Mouse (Mus musculus) hindbrain, embryonic 11.5 days (tissue): ENCODE results near the gene Dbp. TPM values are rescaled to one million over a fixed set of nuclear protein-coding genes. Genes with fewer than 3 reads are reported as not detected.
A peak's percentile ranks its signal among the peaks of the same experiment; 100 is the strongest.

Experiments used
- ATAC-seq: fragments of 200-750 bp; cut with Nextera tagmentation; 2 replicates; pipeline ENCODE4 v1.8.0; 2017; ENCODE audit warnings: mild to moderate bottlenecking, moderate TSS enrichment, moderate library complexity; ENCODE audit not compliant: low FRiP score
- DNase-seq: peaks from one replicate; pipeline ENCODE4 v3.0.0-alpha.2; 2015; ENCODE audit warnings: low spot score
- H3K27ac ChIP-seq: fragments of 300-500 bp; sonication (generic); 2 replicates; pipeline ENCODE4 v1.5.1; 2014; ENCODE audit warnings: mild to moderate bottlenecking, low read depth, low read length
- H3K27me3 ChIP-seq: fragments of 300-500 bp; sonication (generic); 2 replicates; pipeline ENCODE4 v1.6.1; 2014; ENCODE audit warnings: mild to moderate bottlenecking, low read length, moderate library complexity, mixed read lengths; ENCODE audit not compliant: control insufficient read depth, insufficient read depth
- H3K36me3 ChIP-seq: fragments of 300-500 bp; sonication (generic); 2 replicates; pipeline ENCODE4 v1.6.1; 2014; ENCODE audit warnings: mild to moderate bottlenecking, low read length, moderate library complexity, mixed read lengths; ENCODE audit not compliant: control insufficient read depth, insufficient read depth
- H3K4me1 ChIP-seq: fragments of 300-500 bp; sonication (generic); replicated peaks from 2 replicates; pipeline ENCODE4 v1.6.1; 2014; ENCODE audit warnings: low read length, mixed read lengths; ENCODE audit not compliant: control insufficient read depth, insufficient read depth
- H3K4me2 ChIP-seq: fragments of 300-500 bp; sonication (generic); replicated peaks from 2 replicates; pipeline ENCODE4 v1.6.1; 2014; ENCODE audit warnings: mild to moderate bottlenecking, low read depth, low read length
- H3K4me3 ChIP-seq: fragments of 300-500 bp; sonication (generic); 2 replicates; pipeline ENCODE4 v1.5.1; 2014; ENCODE audit warnings: low read depth, low read length
- H3K9ac ChIP-seq: fragments of 300-500 bp; sonication (generic); 2 replicates; pipeline ENCODE4 v1.6.1; 2014; ENCODE audit warnings: low read depth, low read length
- H3K9me3 ChIP-seq: fragments of 300-500 bp; sonication (generic); 2 replicates; pipeline ENCODE4 v1.6.1; 2016; ENCODE audit warnings: low read length; ENCODE audit not compliant: control insufficient read depth
- WGBS: fragments of 180-500 bp; shearing (Covaris S2); extraction: QIAGEN DNeasy Blood & Tissue Kit; methylation state at CpG from one replicate; pipeline ENCODE4 v1.1.7; 2014; 5-methylcytosine and 5-hydroxymethylcytosine counted together
- polyA plus RNA-seq: library from polyadenylated mRNA; unstranded; fragments of >200 nt; fragmentation: Nextera tagmentation; extraction: Ambion mirVana; gene quantifications from 2 replicates; pipeline ENCODE4 v1.2.1, GENCODE M21; 2014

Gene Dbp
- polyA plus RNA-seq, 1 experiment from 2014 or later = 2.2 TPM

DNA sequence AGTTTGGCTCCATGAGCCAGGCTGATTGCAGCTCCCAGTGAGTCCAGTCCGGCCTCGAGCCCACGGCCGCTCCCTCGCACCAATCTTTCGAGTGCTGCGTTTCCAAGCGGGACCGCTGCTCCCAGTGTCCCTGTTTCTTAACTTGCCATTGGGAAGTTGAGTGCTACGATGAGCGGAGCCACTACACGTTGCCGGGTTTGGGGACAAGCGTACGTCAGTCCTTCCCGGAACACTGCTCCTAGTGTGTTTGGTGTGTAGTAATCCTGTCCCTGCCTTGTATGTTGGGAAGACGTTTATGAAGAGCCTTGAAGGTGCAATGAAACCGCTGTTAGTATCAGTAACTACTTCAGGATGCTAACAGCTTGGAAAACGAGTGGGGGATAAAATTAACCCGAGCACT, 13.4 kb downstream of the Dbp start:
- H3K36me3 ChIP-seq = peaks cover 8% of the 10 kb centered on the region; the same call in 1 of the 2 replicates
- peak overlapping the region; percentile 81 for H3K27ac ChIP-seq
- DNase-seq (no peak), ATAC-seq (no peak)
- H3K9me3 ChIP-seq = no peaks in the 10 kb centered on the region
- peak overlapping the region; percentile 84 for H3K4me2 ChIP-seq
- H3K4me3 ChIP-seq = peak overlapping the region; percentile 93
- H3K27me3 ChIP-seq = no peaks in the 10 kb centered on the region
- under 1% methylated on average over 20 of the region's 20 CpGs for WGBS
- peaks cover 17% of the 10 kb centered on the region for H3K4me1 ChIP-seq
- H3K9ac ChIP-seq = peak overlapping the region; percentile 95

DNA sequence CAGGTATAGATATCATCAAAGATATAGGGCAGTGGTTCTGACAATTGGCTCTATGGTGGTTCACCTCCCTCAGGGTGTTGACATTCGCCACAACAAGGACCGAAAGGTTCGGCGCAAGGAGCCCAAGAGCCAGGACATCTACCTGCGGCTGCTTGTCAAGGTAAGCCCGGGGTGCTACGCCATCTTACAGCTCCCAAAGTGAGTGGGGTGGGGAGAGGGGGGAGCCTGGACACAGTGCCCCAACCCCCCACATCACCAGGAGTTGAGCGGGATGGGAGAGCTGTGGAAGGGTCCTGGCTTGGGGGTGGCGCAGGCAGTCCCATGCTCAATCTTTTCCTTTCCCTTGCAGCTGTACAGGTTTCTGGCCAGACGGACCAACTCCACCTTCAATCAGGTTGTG, 14.3 kb downstream of the Dbp start:
- no peak for ATAC-seq
- 90% methylated on average over 10 of the region's 10 CpGs for WGBS
- Histone ChIP-seq H3K36me3 (peaks cover 8% of the 10 kb centered on the region), H3K4me1 (peaks cover 17% of the 10 kb centered on the region), H3K9ac (peak overlapping the region; percentile 95), H3K4me2 (peak overlapping the region; percentile 84), H3K4me3 (peak overlapping the region; percentile 93), H3K27ac (no peak overlapping the region), H3K27me3 (no peaks in the 10 kb centered on the region), H3K9me3 (no peaks in the 10 kb centered on the region)
- no peak for DNase-seq

DNA sequence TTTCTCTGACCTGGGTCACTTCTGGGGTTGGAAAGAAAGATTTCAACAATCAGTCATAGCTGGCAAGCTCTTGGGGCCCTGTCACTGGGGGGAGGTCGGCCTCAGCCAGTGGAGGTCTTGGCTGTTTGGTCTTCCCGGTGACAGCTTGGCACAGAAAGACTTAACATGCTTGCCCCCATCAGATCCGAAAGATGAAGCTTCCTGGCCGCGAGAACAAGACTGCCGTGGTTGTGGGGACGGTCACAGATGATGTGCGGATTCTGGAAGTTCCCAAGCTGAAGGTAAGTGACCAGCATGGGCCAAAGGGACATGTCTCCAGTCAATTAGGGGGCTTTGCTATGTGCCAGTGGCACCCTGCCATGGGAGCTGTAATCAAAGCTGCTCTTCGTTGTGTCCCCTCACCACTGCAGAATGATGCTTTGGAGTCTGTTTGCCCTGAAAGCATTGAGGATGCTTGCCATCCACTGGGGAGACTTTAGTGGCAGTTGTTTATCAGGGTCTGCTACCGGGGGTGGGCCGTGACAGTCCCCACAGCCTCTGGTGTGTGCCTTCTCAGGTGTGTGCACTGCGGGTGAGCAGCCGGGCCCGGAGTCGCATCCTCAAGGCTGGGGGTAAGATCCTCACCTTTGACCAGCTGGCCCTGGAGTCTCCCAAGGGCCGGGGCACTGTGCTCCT, 15.0 kb downstream of the Dbp start:
- WGBS = 91% methylated on average over 15 of the region's 16 CpGs
- H3K4me3 ChIP-seq = 0 out of 2 replicates have a peak overlapping the region, but pooled peaks have one; percentile 0
- no peak overlapping the region for H3K27ac ChIP-seq
- no peak for ATAC-seq
- no peak overlapping the region for H3K4me2 ChIP-seq
- no peak for DNase-seq
- peaks cover 17% of the 10 kb centered on the region for H3K4me1 ChIP-seq
- H3K9ac ChIP-seq = no peak overlapping the region; the same call in 1 of the 2 replicates
- peaks cover 11% of the 10 kb centered on the region for H3K36me3 ChIP-seq
- H3K27me3 ChIP-seq = no peaks in the 10 kb centered on the region
- H3K9me3 ChIP-seq = no peaks in the 10 kb centered on the region

DNA sequence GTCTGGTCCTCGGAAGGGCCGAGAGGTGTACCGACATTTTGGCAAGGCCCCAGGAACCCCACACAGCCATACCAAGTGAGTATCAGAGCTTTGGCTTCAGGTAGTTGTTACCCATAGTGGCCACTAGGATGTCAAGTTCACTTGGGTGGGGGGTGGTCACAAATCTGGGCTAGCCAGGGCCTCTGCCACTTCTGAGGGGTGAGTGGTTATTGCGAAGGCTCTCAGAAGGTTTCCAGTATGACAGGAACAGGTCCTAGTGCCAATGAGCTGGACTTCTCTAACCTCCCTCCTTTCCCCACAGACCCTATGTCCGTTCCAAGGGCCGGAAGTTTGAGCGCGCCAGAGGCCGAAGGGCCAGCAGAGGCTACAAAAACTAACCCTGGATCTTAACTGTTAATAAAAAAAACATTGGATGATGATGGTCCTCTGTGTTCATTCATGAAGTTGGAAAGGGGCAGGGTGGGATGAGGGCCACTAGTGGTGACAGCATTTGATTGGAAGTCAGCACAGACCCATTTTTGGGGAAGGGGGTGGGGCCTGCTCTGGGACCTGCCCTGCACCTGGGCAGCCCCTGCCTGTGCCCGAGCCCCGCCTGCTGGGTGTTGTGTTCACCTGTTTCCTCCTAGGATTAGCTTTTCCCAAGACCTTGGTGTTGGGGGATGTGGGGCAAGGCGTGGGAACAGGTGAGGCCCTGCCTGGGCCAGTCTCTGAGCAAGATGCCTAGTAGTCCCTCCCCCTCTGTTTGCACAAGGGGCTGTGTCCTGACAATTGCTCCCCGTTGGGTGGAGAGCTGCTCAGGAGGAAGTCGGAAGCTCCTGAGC, 15.7 kb downstream of the Dbp start, which contains the start of gene Fam83e:
Gene Fam83e (plus strand): TSS at position 800 of the 821 bp plus-strand sequence.
- DNase-seq (no peak), ATAC-seq (no peak)
- no peaks in the 10 kb centered on the region for H3K27me3 ChIP-seq
- 85% methylated on average over 14 of the region's 14 CpGs for WGBS
- H3K4me1 ChIP-seq = peaks cover 14% of the 10 kb centered on the region
- peaks cover 11% of the 10 kb centered on the region for H3K36me3 ChIP-seq
- no peaks in the 10 kb centered on the region for H3K9me3 ChIP-seq
- no peak within 1 kb of the TSS for H3K4me3 ChIP-seq
- no peak within 1 kb of the TSS for H3K27ac ChIP-seq
- no peak within 1 kb of the TSS for H3K4me2 ChIP-seq
- H3K9ac ChIP-seq = no peak within 1 kb of the TSS

DNA sequence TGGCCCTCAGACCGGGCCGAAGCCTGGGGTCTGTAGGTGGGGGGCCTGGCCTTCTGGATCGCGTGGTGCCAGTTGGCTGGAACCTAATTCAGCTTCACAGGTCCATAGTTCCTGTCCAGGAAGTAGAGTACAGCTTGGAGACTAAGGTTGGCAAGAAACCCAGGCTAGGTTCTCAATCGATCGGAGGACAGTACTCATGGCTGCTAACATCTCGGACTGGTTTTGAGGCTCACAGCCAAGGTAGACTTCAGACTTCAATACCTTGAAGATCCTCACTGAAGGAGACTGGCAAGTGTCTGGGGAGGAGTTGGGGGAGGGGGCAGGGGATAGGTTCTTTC, 16.3 kb downstream of the Dbp start:
- no peak for ATAC-seq
- H3K27me3 ChIP-seq = no peaks in the 10 kb centered on the region
- WGBS = 77% methylated on average over 7 of the region's 7 CpGs
- H3K9me3 ChIP-seq = no peaks in the 10 kb centered on the region
- no peak overlapping the region for H3K27ac ChIP-seq
- no peak overlapping the region for H3K4me2 ChIP-seq
- no peak overlapping the region for H3K4me3 ChIP-seq
- H3K4me1 ChIP-seq = peaks cover 9% of the 10 kb centered on the region
- H3K36me3 ChIP-seq = peaks cover 11% of the 10 kb centered on the region
- no peak for DNase-seq
- H3K9ac ChIP-seq = no peak overlapping the region

DNA sequence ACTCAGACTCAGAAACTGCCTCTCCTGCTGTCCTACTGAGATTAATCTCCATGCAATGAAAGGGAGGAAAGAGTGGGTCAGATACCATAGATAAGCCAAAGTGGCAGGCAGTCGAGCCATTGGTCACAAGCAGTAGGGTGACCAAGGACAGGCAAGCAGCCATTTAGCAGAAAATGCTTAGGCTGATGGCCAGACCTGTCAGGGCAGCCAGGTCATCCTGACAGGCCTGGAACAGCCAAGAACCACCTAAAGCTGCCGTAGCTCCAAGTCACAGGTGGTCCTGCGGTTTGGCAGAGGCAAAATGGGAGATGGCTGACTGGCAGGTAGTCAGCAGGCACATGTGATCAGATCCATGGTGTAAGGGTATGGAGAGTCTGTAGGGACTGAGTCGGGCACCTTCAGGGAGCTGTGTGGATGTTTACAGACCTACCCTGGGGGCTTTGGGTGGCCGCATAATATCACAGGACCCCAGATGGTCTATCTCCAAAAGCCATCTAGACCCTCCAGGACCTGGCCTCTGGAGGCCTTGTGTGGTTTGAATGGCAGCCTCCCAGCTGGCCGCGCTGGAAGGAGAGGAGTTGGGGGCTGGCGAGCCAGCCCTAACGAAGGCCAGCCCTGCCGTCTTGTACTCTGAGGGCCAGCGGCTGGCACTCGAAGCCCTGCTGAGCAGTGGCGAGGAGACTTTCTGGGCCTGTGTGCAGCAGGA, 16.9 kb downstream of the Dbp start:
- Histone ChIP-seq H3K36me3 (peaks cover 11% of the 10 kb centered on the region), H3K27ac (no peak overlapping the region), H3K9ac (no peak overlapping the region), H3K4me3 (no peak overlapping the region), H3K27me3 (no peaks in the 10 kb centered on the region), H3K4me2 (no peak overlapping the region), H3K9me3 (no peaks in the 10 kb centered on the region), H3K4me1 (peaks cover 6% of the 10 kb centered on the region)
- 71% methylated on average over 13 of the region's 13 CpGs for WGBS
- ATAC-seq (no peak), DNase-seq (no peak)

DNA sequence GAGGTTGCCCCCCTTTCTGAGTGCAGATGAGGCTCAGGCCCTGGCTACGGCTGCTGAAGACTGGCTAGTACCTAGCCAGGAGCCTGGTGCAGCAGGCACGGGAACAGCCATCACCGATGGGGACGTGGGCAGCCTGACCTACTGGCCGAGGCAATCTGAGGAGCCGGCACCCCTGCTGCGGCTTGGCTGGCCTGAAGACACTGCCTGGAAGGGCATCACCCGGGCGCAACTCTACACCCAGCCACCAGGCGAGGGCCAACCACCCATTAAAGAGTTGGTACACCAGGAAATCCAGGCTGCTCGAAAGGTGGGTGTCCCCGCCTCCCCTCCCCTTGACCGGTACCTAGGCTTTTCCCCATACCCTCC, 17.4 kb downstream of the Dbp start:
- Histone ChIP-seq H3K4me3 (no peak overlapping the region), H3K4me1 (peaks cover 6% of the 10 kb centered on the region), H3K9ac (no peak overlapping the region), H3K27me3 (no peaks in the 10 kb centered on the region), H3K36me3 (peaks cover 11% of the 10 kb centered on the region), H3K27ac (no peak overlapping the region), H3K4me2 (no peak overlapping the region), H3K9me3 (no peaks in the 10 kb centered on the region)
- no peak for ATAC-seq
- no peak for DNase-seq
- 79% methylated on average over 13 of the region's 13 CpGs for WGBS

DNA sequence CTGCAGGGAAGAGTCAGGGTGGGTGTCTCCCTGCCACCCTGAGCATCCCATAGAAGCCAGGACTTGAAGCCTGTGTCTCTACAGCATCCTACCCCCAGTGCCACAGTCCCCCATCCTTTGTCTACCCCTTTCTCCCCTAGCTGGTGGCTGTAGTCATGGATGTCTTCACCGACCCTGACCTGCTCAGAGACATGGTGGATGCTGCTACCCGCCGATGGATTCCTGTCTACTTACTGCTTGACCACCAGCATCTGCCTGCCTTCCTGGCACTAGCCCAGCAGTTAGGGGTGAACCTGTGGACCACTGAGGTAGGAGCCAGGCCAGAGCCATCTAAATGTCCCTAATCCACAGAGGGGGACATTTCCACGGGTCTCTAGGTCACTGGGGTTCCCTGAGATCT, 18.4 kb downstream of the Dbp start:
- Histone ChIP-seq H3K27ac (no peak overlapping the region), H3K4me2 (no peak overlapping the region), H3K4me3 (no peak overlapping the region), H3K36me3 (peaks cover 11% of the 10 kb centered on the region), H3K9me3 (no peaks in the 10 kb centered on the region), H3K27me3 (no peaks in the 10 kb centered on the region), H3K9ac (no peak overlapping the region), H3K4me1 (peaks cover 6% of the 10 kb centered on the region)
- 95% methylated on average over 4 of the region's 4 CpGs for WGBS
- no peak for ATAC-seq
- DNase-seq = no peak
